Mouse (Mus musculus) lung, embryonic 16.5 days (tissue): ENCODE data around the gene Mapk3. TPM values are rescaled to one million over a fixed set of nuclear protein-coding genes. Genes with fewer than 3 reads are reported as not detected.
A peak's percentile ranks its signal among the peaks of the same experiment; 100 is the strongest.

Experiments used
- ATAC-seq: fragments of 200-750 bp; cut with Nextera tagmentation; 2 replicates; pipeline ENCODE4 v1.8.0; 2017; ENCODE audit warnings: low read depth, mild to moderate bottlenecking, moderate library complexity
- H3K27ac ChIP-seq: fragments of 300-500 bp; sonication (generic); 2 replicates; pipeline ENCODE4 v1.5.1; 2014; ENCODE audit warnings: mild to moderate bottlenecking, control low read depth, low read length
- H3K27me3 ChIP-seq: fragments of 300-500 bp; sonication (generic); 2 replicates; pipeline ENCODE4 v1.6.1; 2014; ENCODE audit warnings: low read depth, low read length, mixed read lengths; ENCODE audit not compliant: control insufficient read depth, insufficient read depth
- H3K36me3 ChIP-seq: fragments of 300-500 bp; sonication (generic); 2 replicates; pipeline ENCODE4 v1.6.1; 2014; ENCODE audit warnings: low read length; ENCODE audit not compliant: control insufficient read depth, insufficient read depth
- H3K4me1 ChIP-seq: fragments of 300-500 bp; sonication (generic); replicated peaks from 2 replicates; pipeline ENCODE4 v1.6.1; 2014; ENCODE audit warnings: low read length, mixed read lengths; ENCODE audit not compliant: control insufficient read depth, insufficient read depth
- H3K4me2 ChIP-seq: fragments of 300-500 bp; sonication (generic); 2 replicates; pipeline ENCODE4 v1.6.1; 2014; ENCODE audit warnings: low read depth, low read length, control low read depth
- H3K4me3 ChIP-seq: fragments of 300-500 bp; sonication (generic); 2 replicates; pipeline ENCODE4 v1.5.1; 2014; ENCODE audit warnings: mild to moderate bottlenecking, low read length, control low read depth
- H3K9ac ChIP-seq: fragments of 300-500 bp; sonication (generic); 2 replicates; pipeline ENCODE4 v1.6.1; 2014; ENCODE audit warnings: low read length, control low read depth
- H3K9me3 ChIP-seq: fragments of 300-500 bp; sonication (generic); 2 replicates; pipeline ENCODE4 v1.6.1; 2016; ENCODE audit warnings: low read length; ENCODE audit not compliant: control insufficient read depth
- WGBS: fragments of 180-500 bp; shearing (Covaris S2); extraction: QIAGEN DNeasy Blood & Tissue Kit; methylation state at CpG from one replicate; pipeline ENCODE4 v1.1.7; 2014; 5-methylcytosine and 5-hydroxymethylcytosine counted together
- polyA plus RNA-seq: library from polyadenylated mRNA; unstranded; fragments of >200 nt; fragmentation: Nextera tagmentation; extraction: Ambion mirVana; gene quantifications from 2 replicates; pipeline ENCODE4 v1.2.1, GENCODE M21; 2015

The Mapk3 gene
- polyA plus RNA-seq, 1 experiment from 2014 or later = 138 TPM

DNA sequence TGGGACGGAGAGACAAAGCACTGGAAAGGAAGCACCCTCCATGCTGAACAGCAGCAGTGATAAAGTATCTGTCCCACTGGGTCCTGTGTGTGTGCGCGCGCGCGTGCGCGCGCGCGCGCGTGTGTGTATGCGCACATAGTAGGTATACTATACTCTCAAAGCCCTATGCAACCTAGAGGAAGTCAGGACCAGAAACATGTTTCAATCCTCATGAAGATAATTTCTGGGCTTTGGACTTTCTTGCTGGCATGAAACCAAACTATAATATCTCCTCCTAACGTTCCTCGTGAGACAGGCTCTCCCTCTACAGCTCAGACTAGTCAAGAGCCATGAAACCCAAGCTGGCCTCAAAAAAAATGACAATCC is 41.6 kb downstream of the Mapk3 start:
- Histone ChIP-seq H3K4me1 (peaks cover 26% of the 10 kb centered on the region), H3K4me3 (no peak overlapping the region), H3K27me3 (no peaks in the 10 kb centered on the region), H3K36me3 (peaks cover 12% of the 10 kb centered on the region), H3K4me2 (no peak overlapping the region), H3K9me3 (no peaks in the 10 kb centered on the region), H3K27ac (no peak overlapping the region), H3K9ac (0 out of 2 replicates have a peak overlapping the region, but pooled peaks have one; percentile 74)
- ATAC-seq = no peak
- WGBS = 90% methylated on average over 16 of the region's 16 CpGs

- Histone ChIP-seq H3K27ac (no peak overlapping the region), H3K9me3 (no peaks in the 10 kb centered on the region), H3K9ac (no peak overlapping the region), H3K4me1 (peaks cover 28% of the 10 kb centered on the region), H3K36me3 (peaks cover 2% of the 10 kb centered on the region; the same call in 1 of the 2 replicates), H3K27me3 (no peaks in the 10 kb centered on the region), H3K4me3 (no peak overlapping the region), H3K4me2 (no peak overlapping the region)
- 81% methylated on average over 11 of the region's 11 CpGs for WGBS
- ATAC-seq = no peak
Observed at GRCm38 (mm10) chr7:126802134-126802889, 42.9 kb downstream of the Mapk3 start.

- Histone ChIP-seq H3K9me3 (no peaks in the 10 kb centered on the region), H3K9ac (no peak overlapping the region), H3K27me3 (no peaks in the 10 kb centered on the region), H3K4me3 (no peak overlapping the region), H3K4me1 (peaks cover 28% of the 10 kb centered on the region), H3K4me2 (no peak overlapping the region), H3K27ac (no peak overlapping the region), H3K36me3 (peaks cover 2% of the 10 kb centered on the region; the same call in 1 of the 2 replicates)
- WGBS = 78% methylated on average over 6 of the region's 6 CpGs
- no peak for ATAC-seq
Observed at GRCm38 (mm10) chr7:126803181-126803580, 43.8 kb downstream of the Mapk3 start.

DNA sequence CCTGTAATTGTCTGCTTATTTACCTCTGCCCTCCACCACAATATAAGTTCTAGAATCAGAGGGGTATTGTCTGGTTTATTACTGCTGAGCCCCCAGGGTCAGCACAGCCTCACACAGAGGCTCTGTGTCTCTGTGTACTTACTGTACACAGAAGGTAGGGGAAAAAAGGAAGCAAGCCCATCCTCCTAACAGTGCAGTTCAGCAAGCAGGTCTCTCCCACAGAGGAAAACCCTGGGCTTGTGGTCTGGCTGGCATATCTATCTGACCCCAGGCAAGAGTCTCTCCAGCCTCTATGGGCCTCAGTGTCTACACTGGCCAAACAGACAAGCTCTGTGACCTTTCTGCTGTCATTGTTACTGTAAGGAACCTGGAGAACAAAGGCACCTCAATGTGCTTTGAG is 44.4 kb downstream of the Mapk3 start:
- no peak overlapping the region for H3K27ac ChIP-seq
- H3K4me1 ChIP-seq = peaks cover 32% of the 10 kb centered on the region
- H3K36me3 ChIP-seq = peaks cover 2% of the 10 kb centered on the region; the same call in 1 of the 2 replicates
- no peak overlapping the region for H3K9ac ChIP-seq
- no peaks in the 10 kb centered on the region for H3K27me3 ChIP-seq
- H3K4me3 ChIP-seq = no peak overlapping the region
- no peak for ATAC-seq
- H3K4me2 ChIP-seq = no peak overlapping the region
- H3K9me3 ChIP-seq = no peaks in the 10 kb centered on the region

DNA sequence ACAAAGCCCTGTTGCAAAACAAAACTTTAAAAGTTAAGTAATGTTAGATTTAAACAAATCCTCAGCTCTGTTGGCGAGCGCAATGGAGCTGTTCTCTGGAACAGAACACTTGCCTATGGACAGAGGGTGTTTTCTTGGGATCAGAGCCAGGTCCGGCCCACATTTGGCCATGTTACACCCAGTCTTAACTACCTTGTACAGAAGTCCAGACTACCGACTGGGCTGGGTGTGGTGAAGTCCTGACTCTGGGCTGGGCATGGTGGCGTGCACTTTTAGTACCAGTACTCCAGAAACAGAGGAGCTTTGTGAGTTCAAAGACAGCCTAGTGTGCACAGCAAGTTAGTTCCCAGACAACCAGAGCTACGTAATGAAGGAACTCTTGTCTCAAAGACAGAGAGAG is 47.6 kb downstream of the Mapk3 start:
- Histone ChIP-seq H3K4me1 (peaks cover 21% of the 10 kb centered on the region), H3K4me3 (no peak overlapping the region), H3K27me3 (no peaks in the 10 kb centered on the region), H3K9me3 (no peaks in the 10 kb centered on the region), H3K9ac (no peak overlapping the region; the same call in 1 of the 2 replicates), H3K27ac (peak overlapping the region; percentile 20; the same call in 1 of the 2 replicates), H3K4me2 (no peak overlapping the region; the same call in 1 of the 2 replicates), H3K36me3 (peaks cover 2% of the 10 kb centered on the region; the same call in 1 of the 2 replicates)
- 43% methylated on average over 6 of the region's 6 CpGs for WGBS
- ATAC-seq = peak; percentile 43; the same call in 1 of the 2 replicates

DNA sequence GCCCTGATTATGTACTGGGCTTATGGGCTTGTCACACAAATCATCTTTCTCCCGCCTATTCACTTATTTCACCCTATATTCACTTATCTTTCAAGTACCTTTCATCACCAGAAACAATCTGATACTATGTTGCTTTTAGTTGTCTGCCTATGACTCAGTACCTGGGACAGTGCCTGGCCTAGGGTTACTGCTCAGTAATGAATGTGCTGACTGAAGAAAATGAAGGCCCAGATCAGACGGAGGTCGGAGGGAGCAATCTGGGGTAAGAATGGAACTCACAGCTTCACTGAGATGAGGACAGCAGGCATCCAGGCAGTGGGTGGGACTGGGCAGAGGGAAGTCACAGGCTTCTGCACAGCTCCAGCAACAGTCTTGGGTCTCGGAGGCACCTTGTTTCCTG is 48.0 kb downstream of the Mapk3 start:
- peak overlapping the region; percentile 87 for H3K4me2 ChIP-seq
- WGBS = 59% methylated on average over 4 of the region's 4 CpGs
- peaks cover 2% of the 10 kb centered on the region; the same call in 1 of the 2 replicates for H3K36me3 ChIP-seq
- H3K9me3 ChIP-seq = no peaks in the 10 kb centered on the region
- peaks cover 21% of the 10 kb centered on the region for H3K4me1 ChIP-seq
- peak overlapping the region; percentile 3; the same call in 1 of the 2 replicates for H3K9ac ChIP-seq
- H3K27me3 ChIP-seq = no peaks in the 10 kb centered on the region
- no peak for ATAC-seq
- no peak overlapping the region; the same call in 1 of the 2 replicates for H3K4me3 ChIP-seq
- H3K27ac ChIP-seq = peak overlapping the region; percentile 20; the same call in 1 of the 2 replicates

DNA sequence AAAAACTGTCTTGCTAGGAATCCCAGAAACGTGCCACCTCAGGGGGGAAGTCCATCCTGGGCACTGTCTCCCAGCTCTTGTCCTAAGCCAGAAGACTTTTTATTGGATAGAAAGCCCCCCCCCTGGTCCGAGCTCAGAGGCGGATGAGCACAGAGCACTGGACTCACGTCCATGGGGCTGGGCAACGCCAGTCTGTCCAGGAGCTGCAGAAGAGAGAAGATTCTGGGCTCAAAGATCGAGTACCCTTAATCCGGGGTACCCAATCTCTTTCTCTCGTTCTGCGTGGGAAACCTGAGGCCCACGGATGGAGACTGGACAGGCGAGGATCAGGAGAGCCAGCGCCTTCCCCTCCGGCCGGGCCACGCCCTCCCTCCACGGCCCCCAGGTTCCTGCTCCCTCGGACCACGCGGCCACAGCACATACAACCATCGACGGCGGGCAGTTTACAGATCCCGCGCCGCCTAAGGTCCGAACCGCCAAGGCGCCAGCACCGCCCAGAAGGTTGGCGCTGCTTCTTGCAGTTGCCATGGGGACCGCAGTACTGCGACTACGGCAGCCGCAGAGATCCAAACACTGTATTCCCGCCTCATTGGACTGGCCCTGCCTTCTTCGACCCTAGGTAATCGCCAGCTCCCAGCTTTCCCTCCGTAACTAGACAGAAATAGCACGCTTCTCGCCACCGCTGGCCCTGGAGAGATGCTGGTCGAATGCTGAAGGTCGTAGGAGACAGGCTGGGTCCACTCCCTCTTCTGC is 49.5 kb downstream of the Mapk3 start:
- Histone ChIP-seq H3K27ac (peak overlapping the region; percentile 74), H3K4me2 (peak overlapping the region; percentile 87), H3K9ac (peak overlapping the region; percentile 83), H3K36me3 (peaks cover 2% of the 10 kb centered on the region; the same call in 1 of the 2 replicates), H3K4me1 (peaks cover 22% of the 10 kb centered on the region), H3K4me3 (peak overlapping the region; percentile 74), H3K9me3 (no peaks in the 10 kb centered on the region), H3K27me3 (no peaks in the 10 kb centered on the region)
- WGBS = under 1% methylated on average over 43 of the region's 43 CpGs
- ATAC-seq = peak; percentile 95

GRCm38 (mm10) chr7:126809723-126810369 is 50.4 kb downstream of the Mapk3 start:
- H3K27ac ChIP-seq = no peak overlapping the region
- no peaks in the 10 kb centered on the region for H3K27me3 ChIP-seq
- H3K4me3 ChIP-seq = no peak overlapping the region; the same call in 1 of the 2 replicates
- ATAC-seq = no peak
- H3K4me1 ChIP-seq = peaks cover 23% of the 10 kb centered on the region
- peak overlapping the region; percentile 87 for H3K4me2 ChIP-seq
- no peak overlapping the region; the same call in 1 of the 2 replicates for H3K9ac ChIP-seq
- peaks cover 2% of the 10 kb centered on the region; the same call in 1 of the 2 replicates for H3K36me3 ChIP-seq
- no peaks in the 10 kb centered on the region for H3K9me3 ChIP-seq
- 45% methylated on average over 5 of the region's 5 CpGs for WGBS
